Mouse (Mus musculus) kidney, adult 11 months (tissue): ENCODE data around the gene Pitpnm2.
A peak's percentile ranks its signal among the peaks of the same experiment; 100 is the strongest.

ENCODE experiments used
- DNase-seq: peaks from one replicate; pipeline ENCODE4 v3.0.0; 2022

The Pitpnm2 gene

GRCm38 (mm10) chr5:124173012-124173985, 76.3 kb downstream of the Pitpnm2 start:
- DNase-seq: no peak

GRCm38 (mm10) chr5:124172246-124172645, 77.3 kb downstream of the Pitpnm2 start:
- no peak for DNase-seq

- no peak for DNase-seq
Observed at GRCm38 (mm10) chr5:124171781-124172180, 77.8 kb downstream of the Pitpnm2 start.

- DNase-seq: no peak
Observed at GRCm38 (mm10) chr5:124169224-124169621, 80.3 kb downstream of the Pitpnm2 start.

GRCm38 (mm10) chr5:124168428-124169223, 80.9 kb downstream of the Pitpnm2 start:
- no peak for DNase-seq

- no peak for DNase-seq
Observed at GRCm38 (mm10) chr5:124167621-124168020, 81.9 kb downstream of the Pitpnm2 start.

GRCm38 (mm10) chr5:124166741-124167140, 82.8 kb downstream of the Pitpnm2 start:
- DNase-seq: no peak

- no peak for DNase-seq
Observed at GRCm38 (mm10) chr5:124165622-124166570, 83.7 kb downstream of the Pitpnm2 start.

- DNase-seq: no peak
Observed at GRCm38 (mm10) chr5:124163445-124163844, 86.1 kb downstream of the Pitpnm2 start.

- DNase-seq: peak; percentile 73
Observed at GRCm38 (mm10) chr5:124162577-124162976, 87.0 kb downstream of the Pitpnm2 start.

- DNase-seq: no peak
Observed at GRCm38 (mm10) chr5:124161831-124162230, 87.7 kb downstream of the Pitpnm2 start.

- no peak for DNase-seq
Observed at GRCm38 (mm10) chr5:124159453-124159852, 90.1 kb downstream of the Pitpnm2 start.

- DNase-seq: no peak
Observed at GRCm38 (mm10) chr5:124158305-124158704, 91.3 kb downstream of the Pitpnm2 start.

GRCm38 (mm10) chr5:124155943-124156342, 93.6 kb downstream of the Pitpnm2 start:
- DNase-seq: no peak

- DNase-seq: no peak
Observed at GRCm38 (mm10) chr5:124152734-124153133, 96.8 kb downstream of the Pitpnm2 start.

- DNase-seq: no peak
Observed at GRCm38 (mm10) chr5:124150895-124151294, 98.7 kb downstream of the Pitpnm2 start.

- DNase-seq: no peak
Observed at GRCm38 (mm10) chr5:124149028-124149427, 100.5 kb downstream of the Pitpnm2 start.

GRCm38 (mm10) chr5:124138066-124138465, 111.5 kb downstream of the Pitpnm2 start:
- DNase-seq: no peak

- DNase-seq: no peak
Observed at GRCm38 (mm10) chr5:124134261-124134660, 115.3 kb downstream of the Pitpnm2 start.

- no peak for DNase-seq
Observed at GRCm38 (mm10) chr5:124125093-124125492, 124.5 kb downstream of the Pitpnm2 start.

GRCm38 (mm10) chr5:124122357-124122756, 127.2 kb downstream of the Pitpnm2 start:
- no peak for DNase-seq

- no peak for DNase-seq
Observed at GRCm38 (mm10) chr5:124119204-124119603, 130.4 kb downstream of the Pitpnm2 start.
